Mouse (Mus musculus): Measurements from ENCODE around the gene Ak8.

- TF ChIP-seq POLR2AphosphoS5 (IDR thresholded peaks at IDR 0.05; ENCODE audit: insufficient replicate concordance, low read depth, low read length) (no peak), CTCF (IDR thresholded peaks at IDR 0.05; ENCODE audit: low read depth, low read length) (no peak), GATA2 (IDR thresholded peaks at IDR 0.05; ENCODE audit: borderline replicate concordance, low read depth, low read length) (no peak)
Measured at GRCm38 (mm10) chr2:28685895-28686294, 14.1 kb upstream of the Ak8 start.
